34 mouse cellular contexts compared by ENCODE assay signal in the genomic region with DNA sequence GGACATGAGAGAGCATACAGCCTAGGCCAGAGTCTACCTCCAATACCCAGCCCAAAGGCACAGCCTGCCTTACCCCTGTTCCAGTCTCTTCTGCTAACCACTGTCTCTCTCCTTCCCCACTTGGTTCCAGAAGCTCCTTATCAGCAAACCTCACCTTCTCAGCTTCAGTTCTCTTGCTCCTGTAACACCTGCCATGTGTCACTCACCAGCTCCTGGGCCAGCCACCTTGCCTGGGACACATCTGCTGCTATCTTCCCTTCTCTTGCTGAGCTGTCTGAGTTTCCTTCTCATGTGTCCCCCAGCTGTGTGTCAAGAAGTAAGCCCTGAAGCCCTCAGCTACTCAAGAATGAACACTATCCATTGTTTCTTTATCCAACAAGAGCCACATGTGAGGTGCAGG. TPM values are rescaled to one million over a fixed set of nuclear protein-coding genes. Genes with fewer than 3 reads are reported as not detected.
"Had no signal": no experiment of that assay in that cellular context is flagged by ENCODE, and none has a peak within 500 bp of the region (broad histone marks: within the 10 kb centered on the region; RNA-seq: fewer than 3 reads in every experiment).

No protein-coding gene starts in this region.

RNA-seq across cellular contexts. Expression of a gene that starts 3.1 kb away (rescaled TPM):
- total RNA-seq: gastrocnemius, postnatal 14 days; gastrocnemius, postnatal 36 days; heart, adult 2 months; heart, postnatal 14 days; heart, postnatal 36 days; hindbrain, postnatal 0 days; layer of hippocampus, adult 18-20 months; layer of hippocampus, adult 8-10 months; layer of hippocampus, postnatal 14 days; layer of hippocampus, postnatal 36 days; left cerebral cortex, adult 18-20 months; left cerebral cortex, adult 8-10 months; left cerebral cortex, postnatal 10 days; left cerebral cortex, postnatal 25 days; left cerebral cortex, postnatal 4 days had no signal
- polyA plus RNA-seq: gonadal fat pad, adult 2 months; heart, adult 2 months; heart, embryonic 11.5 days; heart, embryonic 13.5 days; heart, postnatal 0 days; hindbrain, embryonic 11.5 days; hindbrain, embryonic 13.5 days; intestine, embryonic 14.5 days; kidney, adult 2 months; kidney, postnatal 0 days; large intestine, adult 2 months; limb, embryonic 11.5 days; limb, embryonic 13.5 days had no signal

RNA-seq across cellular contexts. Expression of a gene that starts 13.3 kb away (rescaled TPM):
- total RNA-seq: gastrocnemius, adult 8-10 months; gastrocnemius, postnatal 14 days; gastrocnemius, postnatal 36 days; heart, adult 2 months; heart, postnatal 14 days; heart, postnatal 36 days; hematopoietic stem cell, adult 5-6 weeks; hindbrain, postnatal 0 days; layer of hippocampus, adult 18-20 months; layer of hippocampus, adult 8-10 months; layer of hippocampus, postnatal 14 days; layer of hippocampus, postnatal 36 days; left cerebral cortex, adult 18-20 months; left cerebral cortex, adult 8-10 months; left cerebral cortex, postnatal 10 days; left cerebral cortex, postnatal 25 days; left cerebral cortex, postnatal 4 days had no signal
- polyA plus RNA-seq: gonadal fat pad, adult 2 months; heart, adult 2 months; heart, embryonic 11.5 days; heart, embryonic 13.5 days; heart, embryonic 15.5 days; heart, postnatal 0 days; hindbrain, embryonic 11.5 days; hindbrain, embryonic 13.5 days; hindbrain, embryonic 15.5 days; hindbrain, postnatal 0 days; intestine, embryonic 14.5 days; intestine, embryonic 16.5 days; kidney, adult 2 months; kidney, embryonic 15.5 days; kidney, postnatal 0 days; large intestine, adult 2 months; limb, embryonic 11.5 days; limb, embryonic 13.5 days had no signal

RNA-seq across cellular contexts. Expression of a gene that starts 36.5 kb away (rescaled TPM):
- total RNA-seq: gastrocnemius, adult 18-20 months; gastrocnemius, adult 8-10 months; gastrocnemius, postnatal 14 days; gastrocnemius, postnatal 36 days; heart, adult 2 months; heart, postnatal 36 days; hematopoietic stem cell, adult 5-6 weeks; hindbrain, postnatal 0 days; layer of hippocampus, adult 18-20 months; layer of hippocampus, adult 8-10 months; layer of hippocampus, postnatal 14 days; layer of hippocampus, postnatal 36 days; left cerebral cortex, adult 18-20 months; left cerebral cortex, postnatal 10 days; left cerebral cortex, postnatal 25 days; left cerebral cortex, postnatal 4 days had no signal
- polyA plus RNA-seq: heart, embryonic 13.5 days; heart, embryonic 15.5 days; heart, postnatal 0 days; hindbrain, embryonic 11.5 days; hindbrain, embryonic 13.5 days; hindbrain, postnatal 0 days; intestine, embryonic 14.5 days; intestine, embryonic 16.5 days; large intestine, adult 2 months had no signal
